Mouse (Mus musculus) cerebellum, adult 2 months (tissue): ENCODE measurements around the gene Cfap57. TPM values are rescaled to one million over a fixed set of nuclear protein-coding genes. Genes with fewer than 3 reads are reported as not detected.
A peak's percentile ranks its signal among the peaks of the same experiment; 100 is the strongest.

Experiments
- DNase-seq, 2 experiments: peaks; one replicate each; pipeline ENCODE4 v3.0.0; 2021
- H3K27ac ChIP-seq: fragments of 200-500 bp; 2 replicates; pipeline ENCODE4 v1.5.1; 2012; ENCODE audit warnings: low read length, control low read depth, inconsistent platforms; ENCODE audit not compliant: insufficient read depth
- H3K27me3 ChIP-seq: fragments of 200-500 bp; 2 replicates; pipeline ENCODE4 v1.6.1; 2012; ENCODE audit warnings: inconsistent platforms, mild to moderate bottlenecking, low read length, moderate library complexity; ENCODE audit not compliant: control insufficient read depth, insufficient read depth
- H3K4me1 ChIP-seq: fragments of 200-500 bp; 2 replicates; pipeline ENCODE4 v1.6.1; 2011; ENCODE audit warnings: low read length; ENCODE audit not compliant: control insufficient read depth, insufficient read depth
- H3K4me3 ChIP-seq: fragments of 200-500 bp; replicated peaks from 2 replicates; pipeline ENCODE3; 2011; ENCODE audit warnings: mild to moderate bottlenecking, low read depth, low read length, control low read depth; ENCODE audit not compliant: insufficient read depth
- CTCF ChIP-seq: fragments of 200-500 bp; IDR thresholded peaks from 2 replicates; pipeline ENCODE4 v1.5.1; 2011; ENCODE audit warnings: low read depth, mild to moderate bottlenecking, control low read depth, low read length, moderate library complexity, borderline replicate concordance; ENCODE audit not compliant: insufficient read depth
- POLR2A ChIP-seq: fragments of 200-500 bp; IDR thresholded peaks from 2 replicates; pipeline ENCODE4 v1.6.1; 2011; ENCODE audit warnings: low read length, control low read depth, borderline replicate concordance; ENCODE audit not compliant: insufficient read depth
- WGBS: fragments of 180-500 bp; shearing (Covaris S2); methylation state at CpG from one replicate; pipeline ENCODE4 v1.1.7; 2018; 5-methylcytosine and 5-hydroxymethylcytosine counted together
- polyA plus RNA-seq: library from polyadenylated mRNA; depleted of rRNA; stranded (reverse); fragments of >200 nt; gene quantifications from 2 replicates; pipeline ENCODE4 v1.2.3, GENCODE M21; 2012

Cfap57 gene
- polyA plus RNA-seq, 1 experiment = 0.36 TPM

DNA sequence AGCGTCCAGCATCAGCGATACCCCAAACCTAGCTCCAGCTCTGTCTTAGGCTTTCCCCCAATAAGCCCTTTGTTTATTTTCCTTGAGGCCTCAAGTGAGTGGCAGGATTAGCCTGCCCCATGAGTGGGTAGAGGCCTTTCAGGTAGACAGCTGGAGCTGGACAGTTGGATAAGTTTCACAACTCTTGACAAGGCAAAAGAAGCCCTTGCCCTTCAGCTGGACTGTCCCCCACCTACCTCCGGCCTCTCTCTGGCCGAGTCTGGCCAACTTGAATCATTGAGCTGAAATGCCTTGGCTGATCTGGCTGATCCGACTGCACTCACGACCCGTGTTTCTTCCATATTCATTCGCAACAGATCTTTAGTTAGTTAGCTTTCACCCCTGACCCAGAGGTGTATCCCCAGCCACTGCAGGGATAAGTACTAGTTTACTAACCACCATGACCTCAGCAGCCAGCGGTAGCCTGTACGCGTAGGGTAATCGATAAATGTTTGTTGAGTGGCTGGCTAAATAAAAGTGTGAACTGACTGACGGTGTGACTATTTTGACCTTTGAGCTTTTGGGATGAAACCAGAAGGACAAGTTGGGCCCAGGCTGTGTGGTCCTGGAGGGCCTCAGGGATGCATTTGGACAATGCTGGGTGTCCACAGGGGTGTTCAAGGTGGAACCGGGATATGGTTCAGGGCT, 76.0 kb downstream of the Cfap57 start:
- WGBS = 80% methylated on average over 14 of the region's 14 CpGs
- DNase-seq = no peak
- Histone ChIP-seq H3K27me3 (no peaks in the 10 kb centered on the region), H3K4me1 (peaks cover 6% of the 10 kb centered on the region; the same call in 1 of the 2 replicates), H3K27ac (no peak overlapping the region), H3K4me3 (no peak overlapping the region)
- no peak for TF ChIP-seq POLR2A
- TF ChIP-seq CTCF = no peak

DNA sequence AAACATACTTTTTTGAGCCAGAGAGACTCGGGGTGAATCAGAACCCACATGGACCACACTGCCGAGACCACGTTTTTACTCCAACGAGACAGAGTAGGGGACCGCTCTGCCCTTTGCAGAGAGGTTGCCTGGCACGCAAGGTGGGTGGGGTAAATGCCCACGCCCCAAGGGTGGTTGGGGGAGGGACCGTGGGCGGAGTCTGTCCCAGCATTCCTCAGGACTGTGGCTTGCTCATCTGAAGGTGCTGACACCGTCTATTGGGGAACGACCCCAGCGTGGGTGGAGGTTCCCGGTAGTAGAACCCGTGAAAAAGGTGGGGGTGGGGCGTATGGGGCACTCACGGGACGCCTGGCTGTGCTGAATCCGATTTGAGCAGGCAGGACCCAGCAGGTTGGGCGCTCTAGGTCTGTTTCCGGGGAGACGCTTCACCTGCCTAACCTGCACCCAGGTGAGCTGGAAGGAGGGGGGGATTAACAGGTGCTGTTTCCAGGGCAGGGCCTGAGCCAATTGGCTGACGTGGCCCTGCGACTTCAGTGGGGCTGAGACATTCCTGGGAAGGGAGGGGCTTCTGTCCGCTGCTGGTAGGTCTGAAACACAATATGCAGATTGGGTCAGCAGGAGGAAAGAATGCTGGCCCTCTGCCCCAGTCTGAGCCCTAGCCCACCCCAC, 76.9 kb downstream of the Cfap57 start, which contains the start of gene Tmem125:
Tmem125 (minus strand) TSS at position 453 of the 669 bp plus-strand sequence.
- Histone ChIP-seq H3K27me3 (no peaks in the 10 kb centered on the region), H3K4me1 (peaks cover 6% of the 10 kb centered on the region; the same call in 1 of the 2 replicates), H3K27ac (peak within 1 kb of the TSS; percentile 76; the same call in 1 of the 2 replicates), H3K4me3 (peak within 1 kb of the TSS; percentile 14)
- DNase-seq = peak; percentile 13 to 16
- 2% methylated on average over 24 of the region's 24 CpGs for WGBS
- no peak for TF ChIP-seq CTCF
- TF ChIP-seq POLR2A = no peak

DNA sequence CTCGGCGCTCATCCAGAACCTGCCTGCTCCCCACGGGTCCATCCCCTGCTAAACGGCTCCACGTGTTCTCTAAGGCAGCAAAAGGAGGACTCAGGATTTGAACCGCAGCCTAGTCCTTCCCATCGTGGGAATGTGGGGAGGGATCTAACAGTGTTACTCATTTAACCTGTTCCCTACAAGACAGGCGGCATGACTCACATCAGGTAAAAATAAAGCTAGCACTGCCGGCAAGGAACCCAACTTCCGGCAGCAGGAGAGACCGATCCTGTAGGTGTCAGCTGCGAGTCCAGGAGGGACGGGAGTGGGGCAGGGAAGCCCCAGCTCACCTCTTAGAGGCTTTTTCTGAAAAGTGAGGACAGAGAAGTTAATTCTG, 77.4 kb downstream of the Cfap57 start:
- no peak overlapping the region for H3K4me3 ChIP-seq
- WGBS = 12% methylated on average over 13 of the region's 13 CpGs
- no peaks in the 10 kb centered on the region for H3K27me3 ChIP-seq
- peaks cover 6% of the 10 kb centered on the region; the same call in 1 of the 2 replicates for H3K4me1 ChIP-seq
- no peak overlapping the region for H3K27ac ChIP-seq
- DNase-seq = peak in 1 of 2 experiments; percentile 7
- TF ChIP-seq POLR2A (no peak), CTCF (no peak)

DNA sequence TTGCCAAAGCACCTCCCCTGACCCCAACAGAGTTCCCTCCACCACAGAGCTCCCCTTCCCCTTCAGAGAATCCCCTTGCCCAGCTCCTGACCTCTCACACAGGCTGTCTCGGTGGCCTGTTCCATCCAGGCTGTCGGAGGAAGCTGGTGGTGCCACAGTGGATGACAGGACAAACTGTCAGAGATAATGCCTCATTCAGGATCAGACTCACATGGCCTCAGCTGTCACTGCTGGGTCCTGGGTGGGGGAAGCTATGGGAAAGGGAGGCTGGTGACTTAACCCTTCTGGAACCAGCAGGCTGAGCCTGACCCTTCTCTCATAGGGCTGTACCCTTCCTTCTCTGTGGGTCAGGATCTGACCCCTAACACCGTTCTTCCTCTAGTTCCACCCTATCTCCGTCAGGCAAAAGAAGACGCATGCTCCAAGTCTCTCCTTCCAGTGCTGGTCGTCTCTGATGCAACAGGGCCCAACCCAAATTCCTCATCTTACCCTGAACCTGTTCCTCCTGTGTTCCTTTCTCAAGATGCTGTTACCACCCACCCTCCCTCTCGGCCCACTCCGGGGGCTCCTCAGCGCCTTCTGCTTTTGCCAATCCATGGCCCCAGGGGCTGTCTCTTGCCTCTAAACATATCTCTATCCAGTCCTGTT, 77.9 kb downstream of the Cfap57 start:
- 57% methylated on average over 9 of the region's 9 CpGs for WGBS
- TF ChIP-seq POLR2A (no peak), CTCF (no peak)
- Histone ChIP-seq H3K27ac (peak overlapping the region; percentile 76), H3K27me3 (no peaks in the 10 kb centered on the region), H3K4me3 (no peak overlapping the region), H3K4me1 (peaks cover 6% of the 10 kb centered on the region; the same call in 1 of the 2 replicates)
- peak in 1 of 2 experiments; percentile 12 for DNase-seq

DNA sequence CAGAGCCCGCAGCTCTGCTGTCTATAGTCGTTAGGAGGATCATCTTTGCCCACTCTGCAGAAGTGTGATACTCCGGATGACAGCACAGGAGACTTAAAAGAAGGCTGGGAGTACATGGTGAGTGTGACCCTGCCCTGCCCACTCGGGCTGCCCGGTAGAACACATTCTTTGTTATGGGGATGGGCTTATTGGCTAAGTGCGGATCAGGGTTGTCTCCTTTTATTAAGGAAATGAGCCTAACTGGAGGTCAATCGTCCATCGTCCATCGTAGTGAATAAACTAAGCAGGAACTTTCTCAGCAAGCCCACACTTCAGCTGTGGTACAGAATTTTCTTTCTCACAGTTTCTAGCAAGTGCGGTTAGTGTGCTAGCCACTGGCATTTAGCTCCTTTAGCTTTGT, 80.7 kb downstream of the Cfap57 start:
- Histone ChIP-seq H3K4me1 (peaks cover 6% of the 10 kb centered on the region; the same call in 1 of the 2 replicates), H3K27ac (no peak overlapping the region), H3K4me3 (no peak overlapping the region), H3K27me3 (no peaks in the 10 kb centered on the region)
- TF ChIP-seq CTCF (no peak), POLR2A (no peak)
- no peak for DNase-seq
- 11% methylated on average over 10 of the region's 10 CpGs for WGBS

DNA sequence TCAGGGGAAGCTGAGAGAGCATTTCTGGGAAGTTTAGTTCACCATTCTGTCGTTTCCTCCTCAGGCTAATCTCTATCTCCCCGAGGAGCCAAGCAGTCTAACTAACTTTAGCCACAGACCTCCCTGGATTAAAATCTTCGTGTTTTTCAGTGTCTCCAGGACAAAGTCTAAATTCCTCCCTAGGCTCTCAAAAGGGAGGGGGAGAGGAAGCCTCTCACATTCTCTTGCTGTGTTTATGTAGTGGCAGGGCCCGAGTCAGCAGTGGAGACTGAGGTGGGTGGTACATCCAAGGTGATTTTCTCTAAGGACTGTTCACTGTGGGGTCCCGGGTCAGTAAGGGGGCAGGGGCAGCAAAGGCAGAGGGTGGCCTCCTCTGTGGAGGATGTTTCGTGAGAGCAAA, 82.8 kb downstream of the Cfap57 start:
- TF ChIP-seq POLR2A (no peak), CTCF (no peak)
- WGBS = 51% methylated on average over 6 of the region's 6 CpGs
- no peaks in the 10 kb centered on the region for H3K27me3 ChIP-seq

DNA sequence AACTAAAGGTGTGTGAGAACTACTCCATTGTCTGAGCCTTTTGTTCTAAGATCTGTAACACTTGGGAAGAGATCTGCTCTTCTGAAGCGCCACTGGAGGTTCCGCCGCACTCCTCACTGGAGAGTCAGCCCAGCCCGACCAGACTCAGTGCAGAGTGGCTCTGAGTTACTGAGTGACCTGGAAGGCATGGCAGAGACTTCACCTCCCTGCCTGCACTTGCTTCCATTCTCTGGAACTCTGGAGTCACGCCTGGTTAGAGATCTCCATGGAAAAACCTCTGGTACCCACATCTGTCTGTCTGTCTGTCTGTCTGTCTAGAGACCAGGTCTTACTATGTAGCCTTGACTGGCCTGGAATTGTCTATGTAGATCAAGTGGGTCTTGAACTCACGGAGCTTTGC, 85.0 kb downstream of the Cfap57 start:
- Histone ChIP-seq H3K4me1 (no peaks in the 10 kb centered on the region; the same call in 1 of the 2 replicates), H3K27me3 (no peaks in the 10 kb centered on the region), H3K27ac (no peak overlapping the region), H3K4me3 (no peak overlapping the region)
- no peak for TF ChIP-seq POLR2A
- TF ChIP-seq CTCF = no peak
- WGBS = 80% methylated on average over 6 of the region's 6 CpGs
- no peak for DNase-seq

More for the DNA sequence above, 82.8 kb downstream of the Cfap57 start:
- Histone ChIP-seq H3K4me3 (no peak overlapping the region), H3K27ac (no peak overlapping the region), H3K4me1 (no peaks in the 10 kb centered on the region; the same call in 1 of the 2 replicates)
- no peak for DNase-seq
